Mouse (Mus musculus) right cerebral cortex, postnatal 10 days (tissue): ENCODE measurements at regions not wholly inside any gene's neighbourhood (a gene's known extent, or its start where the extent isn't known, plus 50 kb on each side); places are given as distances from the start of the nearest gene placed in this dataset.

Source experiments
- DNase-seq, 2 experiments: peaks; one replicate each; pipeline ENCODE4 v3.0.0; 2021; ENCODE audit warnings: low spot score in 2 of 2

DNA sequence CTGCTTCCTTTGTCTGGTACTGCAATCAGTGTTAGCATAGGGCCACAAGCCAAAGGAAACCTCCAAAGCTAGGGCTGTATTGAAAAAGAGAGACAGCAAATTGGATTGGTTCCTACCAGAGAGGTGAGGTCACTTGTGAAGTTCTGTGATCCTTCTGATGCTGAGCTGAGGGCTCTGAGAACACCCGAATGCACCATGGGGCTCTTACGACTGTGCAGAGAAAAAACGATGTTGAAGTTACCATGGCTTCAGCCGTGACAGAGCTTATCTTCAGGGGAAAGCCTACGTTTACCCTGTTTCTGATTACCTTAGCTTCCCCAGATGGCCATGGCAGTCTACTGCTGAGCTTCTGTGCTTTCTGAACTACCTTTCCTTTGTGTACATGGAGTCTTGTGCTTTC lies 53.9 kb upstream of the Fmo9 start:
- DNase-seq: no peak

DNA sequence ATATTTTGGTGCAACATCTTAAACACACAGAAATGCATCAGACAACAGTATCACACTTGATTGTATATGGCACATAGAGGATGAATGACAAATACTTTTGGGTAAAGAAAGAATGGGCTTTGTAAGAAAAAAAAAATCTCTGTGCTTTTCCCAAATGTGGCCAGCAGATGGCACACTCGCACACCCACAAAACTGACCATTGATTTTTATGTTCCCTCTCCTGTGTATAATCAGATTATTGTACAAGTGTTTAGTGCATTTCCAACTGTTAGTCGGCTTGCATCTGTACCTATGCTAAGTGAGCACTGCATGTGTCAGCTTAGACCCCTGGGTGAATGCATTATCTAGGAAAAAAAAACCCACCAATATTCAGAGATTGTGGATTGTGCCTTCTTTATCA lies 56.4 kb upstream of the Fmo9 start:
- DNase-seq: peak in 1 of 2 experiments; percentile 43

DNA sequence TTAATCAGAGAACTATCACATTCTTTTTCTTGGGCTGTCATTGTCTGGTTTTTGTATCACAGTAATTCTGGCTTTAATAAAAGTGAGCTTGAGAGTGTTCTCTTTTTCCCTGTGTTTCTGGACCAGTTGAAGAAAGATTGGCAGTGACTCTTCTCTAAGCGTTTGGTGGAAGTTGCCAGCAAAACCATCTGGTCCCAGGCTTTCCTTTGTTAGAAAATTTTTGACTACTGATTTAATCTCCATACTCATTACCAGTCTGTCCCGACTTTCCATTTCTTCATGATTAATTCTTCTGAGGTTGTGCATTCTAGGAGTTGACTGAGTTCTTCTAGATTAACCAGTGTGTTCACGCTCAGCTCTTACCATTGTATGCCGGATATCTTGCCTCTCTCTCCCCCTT lies 68.6 kb upstream of the Fmo9 start:
- DNase-seq: peak; percentile 63 to 64

DNA sequence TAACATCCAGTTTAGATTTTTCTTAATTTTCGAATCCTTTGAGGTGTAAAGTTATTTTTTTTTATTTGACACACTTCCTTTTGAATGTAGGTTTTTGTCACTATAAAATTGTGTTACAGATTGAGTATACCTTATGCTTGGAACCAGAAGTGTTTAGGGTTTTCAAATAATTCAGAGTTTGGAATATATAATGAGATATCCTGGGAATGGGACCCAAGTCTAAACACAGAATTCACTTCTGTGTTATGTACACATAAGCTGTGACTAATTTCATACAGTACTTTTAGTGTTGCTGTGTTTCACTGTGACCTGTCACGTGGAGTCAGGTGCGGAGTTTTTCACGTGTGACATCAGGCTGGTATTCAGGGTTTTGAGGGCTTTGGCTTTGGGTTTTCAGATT lies 69.1 kb upstream of the Fmo9 start:
- DNase-seq: no peak

DNA sequence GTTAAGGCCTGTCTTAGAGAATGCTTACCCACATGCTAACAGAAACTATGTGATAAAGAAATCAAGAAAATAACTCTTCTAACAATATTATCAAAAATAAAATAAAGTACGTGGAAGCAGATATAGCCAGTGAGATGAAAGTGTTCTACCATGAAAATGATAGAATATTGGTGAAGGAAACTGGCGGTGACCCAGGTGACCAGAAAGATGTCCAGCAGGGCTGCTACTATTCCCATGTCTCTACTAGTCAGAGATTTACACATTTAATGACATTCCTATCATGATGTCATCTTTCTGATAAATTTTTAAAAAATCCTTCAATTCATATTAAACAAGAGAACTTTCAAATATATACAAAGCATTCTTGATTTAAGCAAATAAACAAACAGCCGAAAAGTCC lies 69.8 kb upstream of the Fmo9 start:
- no peak for DNase-seq

DNA sequence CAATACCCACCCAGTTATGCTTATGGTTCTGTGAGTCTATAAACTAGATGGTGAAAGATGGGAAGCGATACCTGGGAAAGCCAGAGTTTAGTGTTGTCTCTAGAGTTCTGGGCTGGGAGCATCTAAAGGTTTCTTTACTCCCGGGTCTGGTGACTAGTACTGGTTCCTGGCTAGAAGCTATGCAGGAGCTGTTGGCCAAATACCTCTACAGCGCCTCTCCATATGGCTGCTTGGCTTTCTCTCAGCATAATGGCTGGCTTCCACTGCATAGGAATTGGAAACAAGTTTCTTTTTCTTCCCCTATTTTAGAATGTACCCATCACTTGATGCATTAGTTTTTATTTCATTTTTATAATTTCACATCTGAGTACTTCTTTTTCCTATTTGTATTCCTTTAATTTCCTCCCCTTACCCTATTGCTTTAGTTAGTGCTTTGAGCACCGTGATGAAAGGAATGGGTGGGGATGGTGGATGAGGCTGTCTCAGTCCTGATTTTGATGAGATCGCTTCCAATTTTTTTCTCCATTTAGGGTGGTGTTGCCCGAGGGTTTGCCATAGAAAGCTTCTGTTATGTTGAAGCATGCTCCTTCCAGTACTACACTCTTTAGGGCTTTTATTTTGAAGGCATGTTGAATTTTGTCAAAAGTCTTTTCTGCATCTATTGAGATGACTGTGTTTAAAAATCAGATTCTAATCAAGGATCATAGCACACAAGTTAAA lies 71.5 kb upstream of the Fmo9 start:
- DNase-seq: peak; percentile 44

DNA sequence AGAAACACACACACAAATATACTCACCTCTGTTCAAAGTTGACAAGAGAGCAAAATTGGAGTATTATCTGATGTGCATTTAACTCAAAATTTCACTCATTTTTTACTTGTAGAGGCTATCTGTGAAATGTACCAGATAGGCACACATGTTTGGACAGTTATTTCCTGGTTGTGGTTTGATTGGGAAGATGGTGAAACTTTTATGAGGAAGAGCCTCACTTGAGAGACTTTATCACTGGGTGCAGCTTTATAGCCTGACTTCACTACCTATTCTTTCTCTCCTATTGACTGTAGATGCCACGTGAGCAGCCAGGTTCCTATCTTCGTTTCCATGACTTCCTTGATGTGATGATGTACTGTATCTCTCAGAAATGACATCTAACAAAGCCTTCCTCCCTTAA lies 77.3 kb upstream of the Fmo9 start:
- DNase-seq: no peak

DNA sequence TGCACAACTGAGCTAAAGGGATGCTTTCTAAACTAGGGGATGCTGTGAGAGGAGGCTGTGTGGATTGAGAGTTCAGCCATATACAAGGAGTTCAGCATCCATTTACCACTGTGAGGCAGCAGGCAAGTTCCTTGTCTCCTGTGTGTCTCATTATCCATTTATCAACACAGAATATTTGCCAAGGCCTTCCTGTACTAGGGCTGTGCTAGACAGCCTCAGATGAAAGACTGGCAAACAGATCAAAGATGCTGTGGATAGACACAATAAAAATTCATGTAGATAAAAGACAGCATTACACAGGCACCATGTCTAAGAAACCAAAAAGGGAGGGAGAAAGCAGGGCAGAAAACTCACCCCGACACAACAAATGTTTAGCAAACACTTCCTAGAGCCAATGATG lies 91.5 kb upstream of the Fmo9 start:
- no peak for DNase-seq

DNA sequence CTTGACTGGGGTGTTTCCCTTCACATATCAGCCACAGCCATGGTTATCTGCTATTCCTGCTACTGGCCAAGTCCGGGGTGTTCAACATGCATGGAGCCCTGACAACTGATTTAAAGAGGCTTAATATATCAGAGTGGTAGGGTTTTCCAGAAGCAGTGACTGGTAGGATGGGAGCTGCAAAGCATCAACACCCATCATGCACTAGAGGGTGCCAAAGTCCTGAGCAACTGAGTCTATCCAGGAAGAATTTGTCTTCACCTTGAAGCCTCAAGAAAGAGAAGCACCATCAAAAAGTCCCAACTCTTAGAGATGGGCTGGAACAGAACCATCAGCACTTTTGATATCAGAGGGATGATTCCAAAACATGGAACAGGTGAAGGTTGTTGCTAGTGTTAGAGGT lies 100.5 kb upstream of the Fmo9 start:
- peak; percentile 64 to 68 for DNase-seq

DNA sequence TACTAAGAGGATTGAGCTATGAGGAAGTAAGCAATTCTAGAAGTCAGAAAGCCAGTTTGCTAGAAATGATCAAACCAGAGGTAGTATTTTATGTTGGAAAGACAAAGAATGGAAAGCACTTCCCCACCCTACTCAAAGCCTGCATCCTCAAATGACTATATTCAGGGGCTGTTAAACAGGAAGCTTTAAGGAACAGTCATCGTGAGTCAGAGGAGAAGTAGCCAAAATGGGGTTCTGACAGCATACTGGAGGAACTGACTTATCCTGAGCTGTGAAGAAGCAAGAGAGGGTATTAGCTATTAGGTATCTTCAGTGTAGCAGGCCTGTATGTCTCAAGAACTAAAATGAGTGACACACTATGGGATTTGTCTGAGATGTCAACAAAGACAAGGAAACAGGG lies 106.3 kb upstream of the Fmo9 start:
- DNase-seq: no peak

DNA sequence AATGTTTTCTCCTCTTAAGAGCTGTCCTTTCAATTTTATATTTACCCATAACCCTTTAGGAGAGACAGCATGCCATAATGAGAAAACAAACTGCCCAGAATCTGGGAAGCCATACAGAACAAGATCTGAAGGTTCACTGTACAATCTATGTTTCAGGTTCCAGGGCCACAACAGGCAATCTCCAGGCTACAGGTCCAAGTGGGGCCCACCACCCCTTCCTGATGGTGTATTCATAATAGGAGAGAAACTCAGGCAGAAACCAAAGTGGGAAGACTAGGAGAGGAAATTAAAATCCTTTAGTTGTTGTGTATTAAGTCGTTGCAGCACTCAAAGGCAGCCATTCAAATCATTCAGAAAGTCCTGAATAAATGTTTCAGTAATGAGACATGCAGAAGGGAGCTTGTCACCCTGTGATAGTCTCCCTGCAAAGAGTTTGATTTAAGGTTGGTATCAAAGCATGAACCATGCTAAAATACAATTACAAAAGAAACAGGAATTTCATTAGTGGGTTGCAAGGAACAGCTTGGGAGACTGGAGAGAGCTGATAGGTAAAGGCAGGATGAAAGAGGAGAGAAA lies 107.3 kb upstream of the Fmo9 start:
- no peak for DNase-seq

DNA sequence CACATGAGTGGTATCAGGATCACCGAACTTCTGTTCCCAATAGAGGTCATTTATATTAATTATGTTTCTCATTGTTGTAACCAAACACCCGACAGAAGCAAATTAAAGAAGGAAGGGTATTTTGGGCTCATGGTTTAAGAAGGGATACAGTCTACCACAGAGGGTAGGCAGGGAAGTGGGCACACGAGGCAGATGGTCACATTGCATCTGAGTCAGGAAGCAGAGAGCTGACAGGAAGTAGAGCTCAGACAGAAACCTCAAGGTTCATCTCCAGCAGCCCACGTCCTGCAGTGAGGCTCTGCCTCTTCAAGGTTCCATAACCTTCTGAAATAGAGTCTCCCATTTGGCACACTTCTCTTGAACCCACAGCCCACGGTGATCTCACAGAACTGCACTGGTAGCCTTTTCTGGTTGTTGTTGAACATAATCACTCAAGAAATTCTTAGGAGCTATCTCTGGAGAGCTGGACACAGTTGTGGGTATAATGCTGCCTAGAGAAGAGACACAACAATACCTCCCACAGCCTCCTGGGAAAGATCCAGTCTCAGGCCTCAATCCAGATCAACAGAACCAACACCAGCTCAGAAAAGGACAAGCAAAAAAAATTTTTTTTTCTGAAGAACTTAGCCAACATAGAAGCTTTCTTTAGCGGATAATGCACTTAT lies 111.5 kb upstream of the Fmo9 start:
- DNase-seq: no peak

DNA sequence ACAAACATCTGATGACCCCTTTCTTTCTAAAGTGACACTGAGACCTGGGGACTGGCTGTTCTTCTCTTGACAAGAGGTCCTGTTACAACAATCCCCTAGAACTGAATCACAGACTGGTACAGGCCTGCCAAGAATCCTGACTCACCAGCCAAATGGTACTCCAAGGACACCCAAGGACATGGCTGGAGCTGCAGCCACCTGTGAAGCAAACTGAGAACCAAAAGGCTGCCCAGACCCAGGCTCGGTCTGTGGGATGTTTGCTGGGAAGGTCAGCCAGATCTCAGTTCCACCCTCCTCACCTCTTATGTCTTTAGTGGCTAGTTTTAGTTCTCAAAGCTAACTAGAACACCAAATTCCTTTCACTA lies 112.1 kb upstream of the Fmo9 start:
- DNase-seq: no peak

DNA sequence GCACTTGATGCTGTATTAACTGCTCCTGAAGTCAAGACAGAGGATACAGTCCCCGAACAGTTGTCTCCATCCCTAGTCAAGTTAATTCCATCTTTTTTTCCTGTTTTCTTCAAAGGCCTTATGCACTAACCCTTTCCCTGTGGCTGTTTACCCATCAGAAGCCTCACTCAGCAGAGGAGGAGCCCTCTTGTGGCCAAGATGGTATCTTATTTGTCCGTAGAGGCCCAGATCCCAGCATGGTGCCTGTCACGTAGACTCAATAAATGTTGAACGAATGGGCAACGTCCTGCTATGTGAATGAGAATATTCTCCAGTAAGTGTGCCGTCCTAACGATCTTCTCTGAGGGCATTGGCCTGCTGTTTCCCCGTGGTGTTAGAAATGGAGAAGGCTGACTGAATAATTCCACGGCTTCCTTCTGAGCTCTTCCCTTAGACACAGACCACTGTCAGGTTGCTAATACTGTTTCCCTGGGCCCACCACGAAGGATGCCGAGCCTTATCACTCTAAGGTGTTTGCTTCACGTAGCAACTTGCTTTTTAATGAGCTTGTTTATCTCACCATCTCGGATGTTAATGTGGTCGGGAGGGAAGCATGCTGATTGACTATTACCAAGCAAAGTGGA lies 113.1 kb upstream of the Fmo9 start:
- peak in 1 of 2 experiments; percentile 43 for DNase-seq

DNA sequence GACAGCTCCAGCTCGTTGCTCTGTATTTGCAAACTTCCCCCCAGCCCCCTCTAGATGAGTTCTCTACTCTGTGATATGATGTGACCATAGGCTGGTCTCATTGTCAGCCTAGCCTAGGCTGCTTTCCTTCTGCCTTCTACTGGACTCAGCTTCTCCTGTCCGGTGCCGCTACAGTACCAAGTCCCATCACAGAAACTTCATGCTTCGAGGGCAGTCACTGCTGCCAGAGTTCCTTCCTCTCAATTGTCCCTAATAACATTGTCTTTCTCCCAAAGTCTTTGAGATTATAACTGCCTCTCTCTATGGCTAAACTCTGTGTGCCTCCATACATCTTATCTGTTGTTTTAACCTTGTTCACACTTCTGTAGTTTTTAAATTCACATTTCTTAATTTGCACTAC lies 114.0 kb upstream of the Fmo9 start:
- no peak for DNase-seq

DNA sequence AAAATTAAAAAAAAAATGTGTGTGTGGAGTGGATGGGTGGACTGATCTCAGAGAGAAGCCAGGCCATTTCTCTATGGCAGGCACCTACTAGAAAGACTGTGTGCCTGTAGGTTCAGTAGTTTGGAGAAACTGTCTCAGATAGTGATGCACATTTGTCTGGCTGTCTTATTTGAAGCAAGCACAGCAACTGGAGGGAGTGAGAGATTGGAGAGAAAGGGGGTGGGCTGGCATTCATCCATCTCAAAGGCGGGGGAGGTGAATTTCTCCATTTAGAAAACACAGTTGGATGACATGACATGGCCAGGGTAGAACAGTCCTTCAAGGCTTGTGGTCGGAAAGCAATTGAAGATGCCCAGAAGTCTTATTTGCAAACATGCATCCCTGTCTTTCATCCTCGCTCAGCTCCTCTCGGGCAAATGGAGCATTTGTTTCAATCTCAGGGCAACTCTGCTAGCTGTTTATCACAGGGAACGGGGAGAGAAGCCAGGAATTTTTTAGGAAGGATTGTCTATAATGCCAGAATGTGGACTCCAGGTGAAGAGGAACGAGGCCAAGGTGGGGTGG lies 114.8 kb upstream of the Fmo9 start:
- peak; percentile 57 to 58 for DNase-seq

DNA sequence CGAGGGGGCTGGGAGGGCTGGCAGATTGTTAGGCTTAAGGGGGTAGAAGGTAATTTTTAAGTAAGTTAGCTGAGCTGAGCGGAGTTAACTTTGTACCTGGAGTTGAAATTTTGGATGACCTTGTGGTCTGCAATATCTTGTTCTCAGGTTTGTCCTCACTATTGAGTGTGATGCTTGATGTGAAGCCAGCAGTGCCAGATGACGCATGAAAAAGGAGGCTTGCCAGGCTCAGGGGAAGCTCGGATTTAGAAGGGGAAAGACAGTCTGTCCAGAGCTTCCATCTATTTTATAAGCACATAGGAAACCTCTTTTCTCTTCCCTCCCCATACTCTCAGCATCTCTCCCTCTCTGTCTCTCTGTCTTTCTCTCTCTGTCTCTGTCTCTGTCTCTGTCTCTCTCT lies 115.3 kb upstream of the Fmo9 start:
- DNase-seq: peak in 1 of 2 experiments; percentile 36

DNA sequence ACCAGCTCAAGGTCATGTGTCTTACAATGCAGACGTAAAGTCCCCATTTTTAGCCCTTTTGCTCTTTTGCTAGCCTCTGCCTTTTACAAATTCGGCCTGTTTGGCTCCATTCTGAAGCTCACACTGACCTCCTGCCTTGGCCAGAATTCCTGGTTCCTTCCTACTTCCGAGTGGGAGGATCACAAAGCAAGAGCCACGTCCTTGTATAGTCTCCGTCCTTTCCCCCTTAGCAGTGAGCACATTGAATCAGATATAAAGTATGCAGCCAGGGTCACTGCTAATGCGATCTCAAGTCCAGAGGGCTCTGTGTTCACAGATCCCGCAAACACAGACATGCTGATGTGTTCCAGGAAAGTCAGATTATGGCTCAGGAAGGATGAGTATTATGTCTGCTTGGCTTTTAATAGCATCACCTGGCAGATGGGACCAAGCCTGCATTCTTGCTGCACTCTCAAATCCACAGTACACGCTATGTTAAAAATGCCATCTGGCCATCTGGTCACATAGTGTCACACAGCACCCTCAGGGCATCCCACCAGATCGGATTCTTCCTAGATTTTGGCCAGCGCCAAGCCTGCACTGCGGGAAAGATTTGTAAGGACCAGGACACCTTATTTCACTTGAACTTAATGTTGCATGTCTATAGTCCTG lies 119.4 kb upstream of the Fmo9 start:
- no peak for DNase-seq

DNA sequence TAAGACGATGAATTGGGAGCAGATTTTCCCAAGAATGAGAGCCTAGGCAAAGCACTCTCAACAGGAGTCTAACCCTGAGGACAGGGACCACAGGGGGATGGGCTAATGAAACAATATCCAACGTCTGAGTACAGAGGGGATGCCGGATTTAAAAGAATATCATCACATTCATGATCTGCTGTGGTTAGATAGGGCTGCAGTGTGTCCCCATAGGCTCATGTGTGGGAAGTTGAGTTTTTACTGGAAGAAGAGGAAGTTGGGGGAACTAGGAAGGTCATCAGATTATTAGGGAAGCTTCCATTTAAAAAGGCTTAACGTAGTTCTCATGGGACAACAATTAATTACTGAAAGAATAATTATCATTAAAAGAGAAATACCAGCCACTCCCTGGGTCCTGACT lies 120.3 kb upstream of the Fmo9 start:
- no peak for DNase-seq

DNA sequence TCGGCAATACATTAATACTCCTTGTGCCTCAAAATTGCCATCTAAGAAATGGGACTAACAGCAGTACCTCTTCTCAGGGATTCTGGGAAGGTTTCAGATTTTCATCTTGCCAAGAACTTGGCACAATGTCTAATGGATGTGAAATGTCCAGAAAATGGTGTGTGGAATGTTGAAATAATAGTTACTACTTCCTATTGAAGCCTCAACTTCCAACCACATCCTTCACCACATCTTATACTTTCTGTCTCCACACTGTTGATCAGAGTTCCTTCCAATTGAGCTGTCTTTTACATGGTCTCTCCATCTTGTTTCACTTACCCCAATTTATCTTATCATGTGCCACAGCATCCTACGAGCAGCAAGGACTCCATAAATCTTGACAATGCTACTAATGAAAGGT lies 122.3 kb upstream of the Fmo9 start:
- DNase-seq: no peak

DNA sequence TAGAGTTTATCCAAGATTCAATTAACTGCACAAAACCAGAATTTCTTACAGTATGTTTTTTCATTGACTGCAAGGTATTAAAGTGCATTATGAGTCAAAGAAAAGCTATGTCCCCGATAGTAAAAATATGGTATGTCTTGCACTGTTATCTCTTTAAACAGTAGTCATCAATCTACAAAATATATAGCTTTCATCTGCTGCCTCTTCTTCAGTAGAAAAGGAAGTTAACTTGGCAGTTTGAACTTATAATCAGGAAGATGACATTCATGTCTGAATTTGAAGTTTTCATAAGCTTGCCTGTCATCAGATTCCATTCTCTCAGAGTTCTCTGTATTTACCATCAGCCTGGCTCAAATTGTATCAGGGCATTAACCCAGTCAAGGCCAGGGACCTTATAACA lies 122.7 kb upstream of the Fmo9 start:
- DNase-seq: no peak
